Mouse (Mus musculus) stomach, embryonic 15.5 days (tissue): Measurements from ENCODE around the gene Tenm2. TPM values are rescaled to one million over a fixed set of nuclear protein-coding genes. Genes with fewer than 3 reads are reported as not detected.

Experiments used
- ATAC-seq: fragments of 200-750 bp; cut with Nextera tagmentation; 2 replicates; pipeline ENCODE4 v1.8.0; 2017; ENCODE audit warnings: low read depth, moderate number of reproducible peaks, moderate TSS enrichment; ENCODE audit not compliant: insufficient read depth, low FRiP score
- H3K27ac ChIP-seq: fragments of 300-500 bp; sonication (generic); 2 replicates; pipeline ENCODE4 v1.5.1; 2015; ENCODE audit warnings: mild to moderate bottlenecking, inconsistent platforms
- H3K27me3 ChIP-seq: fragments of 300-500 bp; sonication (generic); replicated peaks from 2 replicates; pipeline ENCODE4 v1.6.1; 2015; ENCODE audit warnings: inconsistent platforms
- H3K36me3 ChIP-seq: fragments of 300-500 bp; sonication (generic); 2 replicates; pipeline ENCODE4 v1.6.1; 2015; ENCODE audit warnings: inconsistent platforms
- H3K4me1 ChIP-seq: fragments of 300-500 bp; sonication (generic); 2 replicates; pipeline ENCODE4 v1.6.1; 2015; ENCODE audit warnings: inconsistent platforms
- H3K4me2 ChIP-seq: fragments of 300-500 bp; sonication (generic); 2 replicates; pipeline ENCODE4 v1.6.1; 2015; ENCODE audit warnings: mild to moderate bottlenecking, inconsistent platforms
- H3K4me3 ChIP-seq: fragments of 300-500 bp; sonication (generic); replicated peaks from 2 replicates; pipeline ENCODE4 v1.5.1; 2015; ENCODE audit warnings: inconsistent platforms
- H3K9ac ChIP-seq: fragments of 300-500 bp; sonication (generic); 2 replicates; pipeline ENCODE4 v1.6.1; 2015; ENCODE audit warnings: inconsistent platforms
- H3K9me3 ChIP-seq: fragments of 300-500 bp; sonication (generic); 2 replicates; pipeline ENCODE4 v1.6.1; 2016; ENCODE audit warnings: inconsistent platforms
- WGBS: fragments of 180-500 bp; shearing (Covaris S2); methylation state at CpG from one replicate; pipeline ENCODE4 v1.1.7; 2015; 5-methylcytosine and 5-hydroxymethylcytosine counted together
- polyA plus RNA-seq: library from polyadenylated mRNA; unstranded; fragments of >200 nt; fragmentation: Nextera tagmentation; extraction: Ambion mirVana; gene quantifications from 2 replicates; pipeline ENCODE4 v1.2.1, GENCODE M21; 2015

Gene Tenm2
- polyA plus RNA-seq, 1 experiment from 2014 or later = 1.6 TPM

DNA sequence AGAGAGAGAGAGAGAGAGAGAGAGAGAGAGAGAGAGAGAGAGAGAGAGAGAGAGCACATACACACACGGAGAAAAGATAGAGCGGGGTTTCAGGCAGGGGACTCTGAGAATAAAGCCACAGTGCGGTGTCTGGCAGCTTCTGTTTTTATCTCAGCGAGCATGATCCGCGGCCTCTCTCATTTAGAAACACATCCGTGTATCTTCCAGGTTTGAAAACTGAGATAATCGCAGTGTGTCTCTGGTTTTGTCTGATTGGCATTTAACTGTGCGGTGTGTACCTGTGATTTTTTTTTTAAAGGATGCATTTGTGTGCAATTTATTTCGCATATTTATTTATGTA is 557.7 kb downstream of the Tenm2 start:
- ATAC-seq = no peak
- H3K27ac ChIP-seq = no peak overlapping the region
- 0 out of 2 replicates have a peak, but pooled peaks cover 4% of the 10 kb centered on the region for H3K27me3 ChIP-seq
- 9% methylated on average over 10 of the region's 10 CpGs for WGBS
- peak overlapping the region; percentile 63 for H3K4me2 ChIP-seq
- peak overlapping the region; percentile 38 for H3K4me3 ChIP-seq
- H3K9ac ChIP-seq = no peak overlapping the region
- H3K4me1 ChIP-seq = no peaks in the 10 kb centered on the region
- no peaks in the 10 kb centered on the region for H3K9me3 ChIP-seq
- no peaks in the 10 kb centered on the region for H3K36me3 ChIP-seq

GRCm38 (mm10) chr11:36677321-36678056 is 558.3 kb downstream of the Tenm2 start:
- ATAC-seq = no peak
- no peak overlapping the region for H3K9ac ChIP-seq

DNA sequence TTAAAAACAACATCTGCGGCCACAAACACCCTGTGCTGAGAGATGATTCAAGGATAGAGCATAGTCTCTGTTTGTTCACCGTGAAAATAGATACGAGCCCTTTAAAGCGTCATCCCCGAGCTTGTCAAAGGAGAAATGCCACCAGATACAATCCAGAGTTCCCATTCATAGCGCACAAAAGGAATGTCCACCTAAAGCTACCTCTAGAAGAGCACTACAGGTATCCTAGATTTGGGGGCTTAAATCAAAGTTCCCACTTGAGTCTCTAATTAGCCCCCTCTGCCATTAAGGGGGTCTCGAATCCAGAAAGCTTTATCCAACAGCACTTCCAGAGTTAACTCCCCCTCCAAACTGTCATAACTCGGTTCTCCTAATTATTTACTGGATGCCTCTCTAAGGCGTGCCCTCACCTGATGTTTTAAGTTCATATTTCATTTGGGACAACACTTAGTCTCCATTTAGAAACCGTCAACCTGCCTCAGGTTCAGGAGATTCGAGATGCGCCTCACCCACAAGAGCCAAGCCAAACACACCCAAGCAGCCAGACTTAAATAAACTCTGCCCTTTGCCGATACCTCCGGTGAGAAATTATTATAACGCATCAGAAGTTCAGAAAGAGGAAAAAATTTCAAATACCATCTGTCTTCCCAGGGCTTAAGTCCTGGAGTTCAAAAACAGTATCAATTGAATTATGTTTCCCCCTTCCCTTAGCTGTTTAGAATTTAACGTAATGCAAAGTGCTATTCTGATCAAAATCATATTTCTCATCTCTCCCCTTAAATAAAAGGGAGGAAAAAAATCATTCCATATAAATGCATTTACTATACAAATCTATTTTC is 559.1 kb downstream of the Tenm2 start:
- Histone ChIP-seq H3K27ac (no peak overlapping the region), H3K27me3 (0 out of 2 replicates have a peak, but pooled peaks cover 4% of the 10 kb centered on the region), H3K4me3 (peak overlapping the region; percentile 38; the same call in 1 of the 2 replicates), H3K9me3 (no peaks in the 10 kb centered on the region), H3K4me2 (peak overlapping the region; percentile 63), H3K36me3 (no peaks in the 10 kb centered on the region), H3K4me1 (no peaks in the 10 kb centered on the region), H3K9ac (no peak overlapping the region)
- WGBS = 42% methylated on average over 16 of the region's 16 CpGs
- no peak for ATAC-seq

More at GRCm38 (mm10) chr11:36677321-36678056, 558.3 kb downstream of the Tenm2 start:
- peak overlapping the region; percentile 63 for H3K4me2 ChIP-seq
- no peaks in the 10 kb centered on the region for H3K4me1 ChIP-seq
- H3K4me3 ChIP-seq = peak overlapping the region; percentile 38
- H3K36me3 ChIP-seq = no peaks in the 10 kb centered on the region
- WGBS = under 1% methylated on average over 23 of the region's 23 CpGs
- H3K27me3 ChIP-seq = 0 out of 2 replicates have a peak, but pooled peaks cover 4% of the 10 kb centered on the region
- H3K9me3 ChIP-seq = no peaks in the 10 kb centered on the region
- no peak overlapping the region for H3K27ac ChIP-seq

GRCm38 (mm10) chr11:36674902-36675422 is 560.8 kb downstream of the Tenm2 start:
- WGBS = 89% methylated on average over 4 of the region's 4 CpGs
- no peaks in the 10 kb centered on the region for H3K4me1 ChIP-seq
- no peak overlapping the region for H3K9ac ChIP-seq
- H3K27me3 ChIP-seq = 0 out of 2 replicates have a peak, but pooled peaks cover 4% of the 10 kb centered on the region
- H3K36me3 ChIP-seq = no peaks in the 10 kb centered on the region
- H3K9me3 ChIP-seq = no peaks in the 10 kb centered on the region
- ATAC-seq = no peak
- H3K4me3 ChIP-seq = no peak overlapping the region
- H3K27ac ChIP-seq = no peak overlapping the region
- H3K4me2 ChIP-seq = no peak overlapping the region

GRCm38 (mm10) chr11:36674141-36674540 is 561.6 kb downstream of the Tenm2 start:
- Histone ChIP-seq H3K27ac (no peak overlapping the region), H3K36me3 (no peaks in the 10 kb centered on the region), H3K9ac (no peak overlapping the region), H3K4me2 (no peak overlapping the region), H3K4me3 (no peak overlapping the region), H3K4me1 (no peaks in the 10 kb centered on the region), H3K9me3 (no peaks in the 10 kb centered on the region), H3K27me3 (0 out of 2 replicates have a peak, but pooled peaks cover 4% of the 10 kb centered on the region)
- 63% methylated on average over 5 of the region's 5 CpGs for WGBS
- ATAC-seq = no peak

DNA sequence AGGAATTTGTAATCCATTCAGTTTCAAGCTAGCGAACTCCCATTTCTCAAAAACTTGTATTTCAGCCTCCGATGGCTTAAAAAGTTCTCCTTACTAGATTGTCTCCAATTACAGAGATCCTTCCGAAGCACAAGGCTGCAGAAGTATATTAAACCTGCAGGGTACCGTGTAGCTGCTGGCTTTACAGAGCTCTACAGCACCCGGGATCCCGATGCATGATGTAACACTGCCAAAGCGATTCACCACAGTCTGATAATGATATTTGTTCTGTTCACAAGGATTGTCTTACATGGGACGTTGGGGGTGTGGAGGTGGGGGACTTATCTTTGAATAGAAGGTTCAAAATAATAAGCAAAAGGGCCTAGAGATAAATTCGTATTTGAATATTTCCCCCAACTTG is 564.6 kb downstream of the Tenm2 start:
- no peaks in the 10 kb centered on the region for H3K4me1 ChIP-seq
- no peak for ATAC-seq
- no peaks in the 10 kb centered on the region for H3K36me3 ChIP-seq
- H3K9me3 ChIP-seq = no peaks in the 10 kb centered on the region
- H3K27me3 ChIP-seq = 0 out of 2 replicates have a peak, but pooled peaks cover 4% of the 10 kb centered on the region
- no peak overlapping the region for H3K4me2 ChIP-seq
- no peak overlapping the region for H3K9ac ChIP-seq
- no peak overlapping the region for H3K4me3 ChIP-seq
- H3K27ac ChIP-seq = no peak overlapping the region
- WGBS = 77% methylated on average over 9 of the region's 9 CpGs

GRCm38 (mm10) chr11:36664026-36664425 is 571.7 kb downstream of the Tenm2 start:
- Histone ChIP-seq H3K27me3 (no peaks in the 10 kb centered on the region), H3K4me2 (no peak overlapping the region), H3K9me3 (no peaks in the 10 kb centered on the region), H3K4me1 (no peaks in the 10 kb centered on the region), H3K36me3 (no peaks in the 10 kb centered on the region), H3K9ac (no peak overlapping the region), H3K4me3 (no peak overlapping the region), H3K27ac (no peak overlapping the region)
- WGBS = 76% methylated on average over 1 of the region's 1 CpGs
- ATAC-seq = no peak

DNA sequence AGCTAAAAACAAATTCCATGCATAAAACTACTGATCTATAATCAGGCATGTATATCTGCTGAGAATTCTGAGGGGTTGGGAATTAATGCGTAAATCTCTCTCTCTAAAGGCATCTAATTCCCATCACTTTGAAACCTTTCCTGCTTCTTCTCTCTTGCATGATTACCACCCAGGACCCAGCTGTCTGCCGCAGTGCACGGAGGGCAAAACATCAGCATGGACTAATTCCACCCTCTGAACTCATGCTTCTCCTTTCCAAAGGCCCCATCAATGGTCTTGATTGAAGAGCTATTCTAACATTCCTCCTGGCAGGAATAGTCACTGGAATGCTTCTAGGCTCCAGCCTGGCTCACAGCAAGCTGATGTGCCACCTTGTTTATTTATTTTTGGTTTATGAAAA is 572.2 kb downstream of the Tenm2 start:
- Histone ChIP-seq H3K4me1 (no peaks in the 10 kb centered on the region), H3K27ac (no peak overlapping the region), H3K4me3 (no peak overlapping the region), H3K9me3 (no peaks in the 10 kb centered on the region), H3K27me3 (no peaks in the 10 kb centered on the region), H3K9ac (no peak overlapping the region), H3K36me3 (no peaks in the 10 kb centered on the region), H3K4me2 (no peak overlapping the region)
- ATAC-seq = no peak
- WGBS = 64% methylated on average over 3 of the region's 3 CpGs

DNA sequence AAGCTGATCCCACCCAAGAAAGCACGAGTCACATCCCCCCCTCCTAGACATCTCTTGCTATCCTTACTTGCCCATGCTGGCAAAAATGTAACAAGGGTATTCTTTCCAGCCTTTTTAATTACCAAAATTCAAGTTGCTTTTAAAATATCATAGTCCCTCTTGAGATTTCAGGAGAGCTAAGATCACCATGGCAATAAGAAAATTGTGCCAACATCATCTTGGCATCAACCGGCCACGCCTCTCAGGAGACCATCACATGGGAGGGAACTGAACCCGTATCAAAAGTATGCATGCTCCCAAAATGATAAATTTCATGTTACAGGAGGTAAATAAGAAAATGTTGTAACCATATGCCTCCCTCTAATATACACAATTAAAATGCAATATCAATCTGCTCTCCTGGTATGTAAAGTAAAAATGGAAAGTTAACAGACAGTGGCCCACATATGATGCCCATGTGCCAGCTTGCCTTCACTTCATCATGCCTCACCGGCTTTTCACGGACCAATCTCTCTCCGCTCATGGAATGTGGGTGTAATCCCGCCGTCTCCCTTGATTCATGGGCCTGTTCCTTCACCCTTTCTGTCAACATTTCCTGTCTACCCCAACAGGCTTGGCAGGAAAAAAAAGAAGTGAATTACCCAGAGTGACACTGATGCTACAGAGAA is 582.0 kb downstream of the Tenm2 start:
- Histone ChIP-seq H3K4me2 (no peak overlapping the region), H3K9me3 (no peaks in the 10 kb centered on the region), H3K27ac (no peak overlapping the region), H3K9ac (no peak overlapping the region), H3K27me3 (no peaks in the 10 kb centered on the region), H3K4me3 (no peak overlapping the region), H3K36me3 (no peaks in the 10 kb centered on the region), H3K4me1 (no peaks in the 10 kb centered on the region)
- 70% methylated on average over 9 of the region's 9 CpGs for WGBS
- ATAC-seq = no peak

DNA sequence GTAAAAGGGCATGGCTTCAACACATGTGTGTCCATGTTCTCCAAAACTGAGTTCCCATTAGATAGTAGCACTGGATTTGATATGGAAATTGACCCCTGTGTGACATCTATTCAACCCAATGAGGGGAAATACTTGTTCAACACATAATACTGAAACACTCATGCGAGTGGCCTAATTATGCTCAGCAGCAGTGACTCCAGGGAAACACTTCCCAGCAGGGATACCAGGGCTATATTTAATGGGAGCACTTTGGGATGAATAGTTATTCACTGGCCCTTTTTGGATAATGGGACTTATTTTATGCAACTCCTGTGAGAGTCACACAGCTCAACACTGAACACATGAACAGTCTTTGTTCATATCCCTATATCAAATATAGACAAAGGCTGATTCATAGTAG is 588.6 kb downstream of the Tenm2 start:
- H3K27ac ChIP-seq = no peak overlapping the region
- H3K27me3 ChIP-seq = no peaks in the 10 kb centered on the region
- H3K4me3 ChIP-seq = no peak overlapping the region
- H3K36me3 ChIP-seq = no peaks in the 10 kb centered on the region
- H3K9ac ChIP-seq = no peak overlapping the region
- WGBS = 86% methylated on average over 1 of the region's 1 CpGs
- H3K4me1 ChIP-seq = no peaks in the 10 kb centered on the region
- ATAC-seq = no peak
- H3K9me3 ChIP-seq = no peaks in the 10 kb centered on the region
- no peak overlapping the region for H3K4me2 ChIP-seq

DNA sequence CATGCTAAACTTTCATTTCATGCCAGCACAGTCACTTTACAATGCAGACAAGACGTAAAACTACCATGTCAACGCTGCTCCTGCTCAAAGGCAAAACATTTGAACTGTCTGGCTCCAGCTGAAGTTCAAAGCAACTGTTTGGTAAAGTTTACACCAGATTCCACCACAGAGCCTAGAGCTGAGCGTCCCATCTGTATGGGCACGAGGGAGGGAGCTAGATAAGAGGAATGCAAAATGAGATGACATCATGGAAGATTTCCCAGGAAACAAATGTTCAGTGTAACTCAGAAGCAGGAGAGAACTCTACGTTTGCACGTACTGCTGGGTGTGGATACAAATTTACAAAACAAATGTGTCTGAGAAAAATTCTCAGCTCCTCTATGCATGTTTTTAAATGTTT is 600.7 kb downstream of the Tenm2 start:
- WGBS = 20% methylated on average over 6 of the region's 6 CpGs
- Histone ChIP-seq H3K9ac (no peak overlapping the region), H3K4me2 (no peak overlapping the region), H3K9me3 (no peaks in the 10 kb centered on the region), H3K36me3 (no peaks in the 10 kb centered on the region), H3K4me3 (no peak overlapping the region), H3K27ac (no peak overlapping the region), H3K4me1 (no peaks in the 10 kb centered on the region), H3K27me3 (no peaks in the 10 kb centered on the region)
- no peak for ATAC-seq
